Comparison of ENCODE assay signal across 10 mouse cellular contexts in the genomic region with DNA sequence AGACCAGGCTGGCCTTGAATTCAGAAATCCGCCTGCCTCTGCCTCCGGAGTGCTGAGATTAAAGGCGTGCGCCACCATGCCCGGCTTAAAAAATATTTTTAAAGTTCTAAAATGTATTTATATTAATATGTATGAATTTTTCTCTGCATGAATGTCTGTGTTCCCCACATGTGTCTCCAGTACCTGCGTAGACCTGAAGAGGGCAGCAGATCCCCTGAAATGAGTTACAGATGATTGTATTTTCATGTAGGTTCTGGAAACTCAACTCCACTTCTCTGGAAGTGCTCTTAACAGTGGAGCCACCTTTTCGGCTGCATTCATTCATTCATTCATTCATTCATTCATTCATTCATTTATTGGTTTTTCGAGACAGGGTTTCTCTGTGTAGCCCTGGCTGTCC. TPM values are rescaled to one million over a fixed set of nuclear protein-coding genes. Genes with fewer than 3 reads are reported as not detected.
DNase-seq lines count a peak whose midpoint lies in the region; ATAC-seq and TF ChIP-seq lines count a peak whose summit lies in the region.
"Had no signal": no experiment of that assay in that cellular context is flagged by ENCODE, and none has a peak within 500 bp of the region (broad histone marks: within the 10 kb centered on the region; RNA-seq: fewer than 3 reads in every experiment).

No protein-coding gene starts in this region.

- no peaks in the 10 kb centered on the region for H3K79me2 ChIP-seq in heart, adult 2 months (replicated peaks; ENCODE audit: control insufficient read depth, insufficient read depth, low read length)
- peaks cover 13% of the 10 kb centered on the region for H3K79me2 ChIP-seq in MEL (ENCODE audit: control insufficient read depth, insufficient read depth, low read length, poor library complexity)

- H3K4me1 ChIP-seq in heart, adult 2 months (ENCODE audit: control insufficient read depth, insufficient read depth, low read length): no peaks in the 10 kb centered on the region
- H3K4me1 ChIP-seq in heart, embryonic 11.5 days (ENCODE audit: control insufficient read depth, insufficient read depth, low read length): peaks cover 7% of the 10 kb centered on the region; the same call in 1 of the 2 replicates
- peaks cover 3% of the 10 kb centered on the region in 2 experiments; a peak in 2 of 4 replicates for H3K4me1 ChIP-seq in MEL (ENCODE audit: control insufficient read depth in 1 of 2, insufficient read depth in 2 of 2, low read length in 2 of 2)
- H3K4me1 ChIP-seq in cerebellum, adult 2 months (ENCODE audit: control insufficient read depth, insufficient read depth, low read length): no peaks in the 10 kb centered on the region
- peaks cover 8% of the 10 kb centered on the region; the same call in 1 of the 2 replicates for H3K4me1 ChIP-seq in midbrain, postnatal 0 days (ENCODE audit: insufficient read depth, low read length)
- H3K4me1 ChIP-seq in testis, adult 2 months (ENCODE audit: control insufficient read depth, insufficient read depth, low read length): peaks cover 2% of the 10 kb centered on the region; the same call in 1 of the 2 replicates

- H3K27me3 ChIP-seq in heart, adult 2 months (ENCODE audit: control insufficient read depth, insufficient read depth, low read length): no peaks in the 10 kb centered on the region
- no peaks in the 10 kb centered on the region for H3K27me3 ChIP-seq in heart, embryonic 11.5 days (ENCODE audit: control insufficient read depth, insufficient read depth, low read length)
- no peaks in the 10 kb centered on the region for H3K27me3 ChIP-seq in MEL (ENCODE audit: control insufficient read depth in 1 of 2, insufficient read depth in 2 of 2, low read length in 2 of 2)
- no peaks in the 10 kb centered on the region for H3K27me3 ChIP-seq in cerebellum, adult 2 months (ENCODE audit: control insufficient read depth, insufficient read depth, low read length)
- no peaks in the 10 kb centered on the region for H3K27me3 ChIP-seq in midbrain, postnatal 0 days (ENCODE audit: insufficient read depth, low read length)
- H3K27me3 ChIP-seq in testis, adult 2 months (ENCODE audit: control insufficient read depth, insufficient read depth, low read length): no peaks in the 10 kb centered on the region
- H3K27me3 ChIP-seq: embryonic facial prominence, embryonic 12.5 days; midbrain, embryonic 12.5 days had no signal

- TF ChIP-seq POLR2A in heart, adult 2 months (IDR thresholded peaks at IDR 0.05; ENCODE audit: insufficient read depth, low read depth, low read length): no peak
- TF ChIP-seq POLR2A in MEL (IDR thresholded peaks at IDR 0.05; ENCODE audit: control insufficient read depth in 1 of 2, insufficient read depth in 1 of 2, low read depth in 1 of 2, low read length in 2 of 2, poor library complexity in 1 of 2): no peak
- no peak for TF ChIP-seq POLR2A in cerebellum, adult 2 months (IDR thresholded peaks at IDR 0.05; ENCODE audit: borderline replicate concordance, insufficient read depth, low read length)
- no peak for TF ChIP-seq POLR2A in testis, adult 2 months (IDR thresholded peaks at IDR 0.05; ENCODE audit: control insufficient read depth, low read depth, low read length)

- 65% methylated on average over 8 of the region's 8 CpGs for WGBS in heart, adult 2 months
- 53% methylated on average over 8 of the region's 8 CpGs for WGBS in heart, embryonic 11.5 days (ENCODE audit: insufficient replicate concordance)
- 70% methylated on average over 8 of the region's 8 CpGs for WGBS in cerebellum, adult 2 months
- 69% methylated on average over 8 of the region's 8 CpGs for WGBS in midbrain, postnatal 0 days

- ATAC-seq in heart, embryonic 11.5 days (replicated peaks; ENCODE audit: insufficient number of reproducible peaks, low FRiP score, low TSS enrichment): no peak
- ATAC-seq in midbrain, postnatal 0 days (ENCODE audit: low FRiP score): no peak

- peak; percentile 46 to 77 for DNase-seq in heart, adult 2 months
- DNase-seq in MEL (ENCODE audit: low read depth, low spot score): peak; percentile 91
- DNase-seq in cerebellum, adult 2 months: peak; percentile 53 to 73
- peak; percentile 23 to 38 for DNase-seq in gastrocnemius, adult 8-10 months (ENCODE audit: low spot score in 2 of 2)
- DNase-seq in layer of hippocampus, postnatal 14 days (ENCODE audit: low spot score in 2 of 2): peak; percentile 63 to 69
- DNase-seq in midbrain, postnatal 0 days (ENCODE audit: low spot score): peak; percentile 82

- H3K9me3 ChIP-seq in heart, embryonic 11.5 days (replicated peaks; ENCODE audit: control insufficient read depth, low read length): no peaks in the 10 kb centered on the region
- H3K9me3 ChIP-seq in MEL (replicated peaks; ENCODE audit: insufficient read depth, low read length): no peaks in the 10 kb centered on the region
- no peaks in the 10 kb centered on the region for H3K9me3 ChIP-seq in midbrain, postnatal 0 days (ENCODE audit: low read length)
- H3K9me3 ChIP-seq: embryonic facial prominence, embryonic 12.5 days; midbrain, embryonic 12.5 days had no signal

- TF ChIP-seq CTCF in heart, adult 2 months (IDR thresholded peaks at IDR 0.05): peak; percentile 90
- TF ChIP-seq CTCF in MEL (IDR thresholded peaks at IDR 0.05 in 2 of 3, conservative IDR thresholded peaks at IDR 0.05 in 1 of 3; ENCODE audit: control insufficient read depth in 1 of 3, insufficient read depth in 1 of 3, low read depth in 2 of 3, low read length in 3 of 3, poor library complexity in 1 of 3, severe bottlenecking in 1 of 3): peak; percentile 57 to 78 (median 66)
- TF ChIP-seq CTCF in cerebellum, adult 2 months (IDR thresholded peaks at IDR 0.05; ENCODE audit: borderline replicate concordance, insufficient read depth, low read depth, low read length): peak; percentile 71
- TF ChIP-seq CTCF in midbrain, postnatal 0 days (IDR thresholded peaks at IDR 0.05): peak; percentile 85
- TF ChIP-seq CTCF in testis, adult 2 months (IDR thresholded peaks at IDR 0.05; ENCODE audit: control insufficient read depth, insufficient read depth, insufficient replicate concordance, low read depth, low read length): peak; percentile 31; the same call in 1 of the 2 replicates

- H3K4me2 ChIP-seq in heart, embryonic 11.5 days: no peak overlapping the region
- H3K4me2 ChIP-seq in midbrain, postnatal 0 days (ENCODE audit: low read depth, low read length, poor library complexity, severe bottlenecking): no peak overlapping the region
- H3K4me2 ChIP-seq: embryonic facial prominence, embryonic 12.5 days; midbrain, embryonic 12.5 days had no signal

- H3K4me3 ChIP-seq in heart, adult 2 months: no peak overlapping the region
- no peak overlapping the region for H3K4me3 ChIP-seq in heart, embryonic 11.5 days (ENCODE audit: low read depth, low read length)
- no peak overlapping the region for H3K4me3 ChIP-seq in MEL (ENCODE audit: control insufficient read depth in 1 of 2, insufficient read depth in 1 of 2, low read depth in 2 of 2, low read length in 2 of 2)
- no peak overlapping the region for H3K4me3 ChIP-seq in cerebellum, adult 2 months (replicated peaks; ENCODE audit: insufficient read depth, low read depth, low read length)
- no peak overlapping the region for H3K4me3 ChIP-seq in midbrain, postnatal 0 days (ENCODE audit: low read depth, low read length)
- no peak overlapping the region for H3K4me3 ChIP-seq in testis, adult 2 months (ENCODE audit: control insufficient read depth, low read depth, low read length)
- H3K4me3 ChIP-seq: embryonic facial prominence, embryonic 12.5 days; midbrain, embryonic 12.5 days had no signal

- intact Hi-C loops in heart, adult 2 months (cut with DNase I): no loop called here

- H3K9ac ChIP-seq in heart, adult 2 months (ENCODE audit: low read depth, low read length): no peak overlapping the region
- H3K9ac ChIP-seq in heart, embryonic 11.5 days (ENCODE audit: low read depth, low read length): no peak overlapping the region
- no peak overlapping the region for H3K9ac ChIP-seq in MEL (ENCODE audit: control insufficient read depth, low read depth, low read length, poor library complexity, severe bottlenecking)
- H3K9ac ChIP-seq in midbrain, postnatal 0 days (replicated peaks; ENCODE audit: low read length, poor library complexity, severe bottlenecking): no peak overlapping the region
- H3K9ac ChIP-seq: embryonic facial prominence, embryonic 12.5 days; midbrain, embryonic 12.5 days had no signal

- no peak for TF ChIP-seq EP300 in heart, adult 2 months (IDR thresholded peaks at IDR 0.05; ENCODE audit: insufficient read depth, low read depth, low read length)
- TF ChIP-seq EP300 in MEL (IDR thresholded peaks at IDR 0.05; ENCODE audit: low read depth in 1 of 2, low read length in 2 of 2): no peak

- peak; percentile 81 for TF ChIP-seq RAD21 in MEL (IDR thresholded peaks at IDR 0.05; ENCODE audit: low read depth, low read length)

- H3K36me3 ChIP-seq in heart, adult 2 months (ENCODE audit: control insufficient read depth, insufficient read depth, low read length): peaks cover 4% of the 10 kb centered on the region; the same call in 1 of the 2 replicates
- no peaks in the 10 kb centered on the region for H3K36me3 ChIP-seq in heart, embryonic 11.5 days (ENCODE audit: control insufficient read depth, insufficient read depth, low read length)
- peaks cover 0 to 4% of the 10 kb centered on the region in 2 experiments; a peak in 1 of 4 replicates for H3K36me3 ChIP-seq in MEL (ENCODE audit: control insufficient read depth in 1 of 2, insufficient read depth in 2 of 2, low read length in 2 of 2)
- no peaks in the 10 kb centered on the region for H3K36me3 ChIP-seq in midbrain, postnatal 0 days (ENCODE audit: insufficient read depth, low read length)
- no peaks in the 10 kb centered on the region for H3K36me3 ChIP-seq in testis, adult 2 months (ENCODE audit: control insufficient read depth, insufficient read depth, low read length)
- H3K36me3 ChIP-seq: embryonic facial prominence, embryonic 12.5 days; midbrain, embryonic 12.5 days had no signal

- H3K27ac ChIP-seq in heart, adult 2 months: no peak overlapping the region
- H3K27ac ChIP-seq in heart, embryonic 11.5 days (ENCODE audit: low read depth, low read length): no peak overlapping the region
- H3K27ac ChIP-seq in MEL (ENCODE audit: control insufficient read depth, low read depth, low read length): no peak overlapping the region
- no peak overlapping the region for H3K27ac ChIP-seq in cerebellum, adult 2 months (ENCODE audit: insufficient read depth, low read length)
- no peak overlapping the region for H3K27ac ChIP-seq in midbrain, postnatal 0 days (ENCODE audit: low read depth, low read length)
- no peak overlapping the region for H3K27ac ChIP-seq in testis, adult 2 months (ENCODE audit: control insufficient read depth, insufficient read depth, low read depth, low read length)
- H3K27ac ChIP-seq: embryonic facial prominence, embryonic 12.5 days; midbrain, embryonic 12.5 days had no signal

RNA-seq across cellular contexts. Expression of gene Tipin, which starts 3.7 kb away (rescaled TPM):
- total RNA-seq in heart, adult 2 months (2021): 1 to 10 TPM; 9.2 to 9.3 TPM
- polyA plus RNA-seq in heart, adult 2 months (2012; rRNA removed): 3.8 and 7.2 TPM in 2 replicates
- 155 and 159 TPM in 2 replicates for polyA plus RNA-seq in heart, embryonic 11.5 days (2014; fragmentation: Nextera tagmentation; extraction: Ambion mirVana)
- total RNA-seq in MEL (2012; rRNA removed): 176 and 189 TPM in 2 replicates
- 100 to 1,000 TPM in 1 of 2 experiments, not detected in 1; 128 TPM for polyA plus RNA-seq in MEL (2012; ENCODE audit: insufficient read depth in 1 of 2, insufficient read length in 2 of 2, low read depth in 1 of 2, low replicate concordance in 2 of 2, missing spikeins in 1 of 2)
- 40.8 and 44.6 TPM in 2 replicates for polyA plus RNA-seq in cerebellum, adult 2 months (2012; rRNA removed)
- total RNA-seq in gastrocnemius, adult 8-10 months (2022): 10 to 100 TPM; 10.8 to 14.9 (median 11.9) TPM
- total RNA-seq in layer of hippocampus, postnatal 14 days (2021): 10 to 100 TPM; 17.7 to 18.2 TPM
- 47.4 and 58.1 TPM in 2 replicates for total RNA-seq in midbrain, postnatal 0 days (2014; rRNA removed)
- 71.1 and 73.2 TPM in 2 replicates for polyA plus RNA-seq in midbrain, postnatal 0 days (2015; fragmentation: Nextera tagmentation; extraction: Ambion mirVana)
- 22.1 and 26.3 TPM in 2 replicates for polyA plus RNA-seq in testis, adult 2 months (2012; rRNA removed)

RNA-seq across cellular contexts. Expression of gene Map2k1, which starts 24.3 kb away (rescaled TPM):
- total RNA-seq in heart, adult 2 months (2021): 10 to 100 TPM; 47.2 to 47.5 TPM
- polyA plus RNA-seq in heart, adult 2 months (2012; rRNA removed): 30.0 and 43.3 TPM in 2 replicates
- polyA plus RNA-seq in heart, embryonic 11.5 days (2014; fragmentation: Nextera tagmentation; extraction: Ambion mirVana): 100 and 108 TPM in 2 replicates
- 29.2 and 40.4 TPM in 2 replicates for total RNA-seq in MEL (2012; rRNA removed)
- 10 to 100 TPM in 1 of 2 experiments, not detected in 1; 48.0 TPM for polyA plus RNA-seq in MEL (2012; ENCODE audit: insufficient read depth in 1 of 2, insufficient read length in 2 of 2, low read depth in 1 of 2, low replicate concordance in 2 of 2, missing spikeins in 1 of 2)
- polyA plus RNA-seq in cerebellum, adult 2 months (2012; rRNA removed): 109 and 119 TPM in 2 replicates
- total RNA-seq in gastrocnemius, adult 8-10 months (2022): 10 to 100 TPM; 59.2 to 62.4 (median 60.6) TPM
- total RNA-seq in layer of hippocampus, postnatal 14 days (2021): 100 to 1,000 TPM; 192 to 203 TPM
- total RNA-seq in midbrain, postnatal 0 days (2014; rRNA removed): 86.9 and 87.4 TPM in 2 replicates
- 70.6 and 74.6 TPM in 2 replicates for polyA plus RNA-seq in midbrain, postnatal 0 days (2015; fragmentation: Nextera tagmentation; extraction: Ambion mirVana)
- polyA plus RNA-seq in testis, adult 2 months (2012; rRNA removed): 5.5 and 5.8 TPM in 2 replicates

RNA-seq across cellular contexts. Expression of gene Uchl4, which starts 42.7 kb away (rescaled TPM):
- total RNA-seq in heart, adult 2 months (2021): 1 to 10 TPM; 2.3 to 2.4 TPM
- polyA plus RNA-seq in heart, adult 2 months (2012; rRNA removed): 0.21 and 0.44 TPM in 2 replicates
- polyA plus RNA-seq in heart, embryonic 11.5 days (2014; fragmentation: Nextera tagmentation; extraction: Ambion mirVana): 2.7 and 3.1 TPM in 2 replicates
- 0.27 and 0.42 TPM in 2 replicates for total RNA-seq in MEL (2012; rRNA removed)
- 1 to 10 TPM in 1 of 2 experiments, not detected in 1; 7.4 TPM for polyA plus RNA-seq in MEL (2012; ENCODE audit: insufficient read depth in 1 of 2, insufficient read length in 2 of 2, low read depth in 1 of 2, low replicate concordance in 2 of 2, missing spikeins in 1 of 2)
- 0.11 and 0.13 TPM in 2 replicates for polyA plus RNA-seq in cerebellum, adult 2 months (2012; rRNA removed)
- total RNA-seq in gastrocnemius, adult 8-10 months (2022): 1 to 10 TPM; 1.5 to 3.6 (median 2.6) TPM
- 1 to 10 TPM; 3.2 to 4.3 TPM for total RNA-seq in layer of hippocampus, postnatal 14 days (2021)
- total RNA-seq in midbrain, postnatal 0 days (2014; rRNA removed): 0.61 and 0.66 TPM in 2 replicates
- 1.2 and 2.4 TPM in 2 replicates for polyA plus RNA-seq in midbrain, postnatal 0 days (2015; fragmentation: Nextera tagmentation; extraction: Ambion mirVana)
- polyA plus RNA-seq in testis, adult 2 months (2012; rRNA removed): 0.72 and 0.89 TPM in 2 replicates

Comparison
In these comparisons a context has a peak if more than half of its experiments do, and no peak if none do; other contexts are left out.
1. DNase-seq: peak in every context shown above with its lines; median percentile 91 in MEL; 82 in midbrain, postnatal 0 days; 66 in layer of hippocampus, postnatal 14 days; 63 in cerebellum, adult 2 months; 62 in heart, adult 2 months; 30 in gastrocnemius, adult 8-10 months.
2. CTCF ChIP-seq: peak in every context shown above with its lines; median percentile 90 in heart, adult 2 months; 85 in midbrain, postnatal 0 days; 71 in cerebellum, adult 2 months; 66 in MEL; 31 in testis, adult 2 months.